Mouse (Mus musculus) adipocyte (in vitro differentiated cells): Measurements from ENCODE around the gene Hand2.

Source experiments
- DNase-seq: peaks from one replicate; pipeline ENCODE4 v3.0.0-alpha.2; 2016; ENCODE audit warnings: low spot score

Gene Hand2

DNA sequence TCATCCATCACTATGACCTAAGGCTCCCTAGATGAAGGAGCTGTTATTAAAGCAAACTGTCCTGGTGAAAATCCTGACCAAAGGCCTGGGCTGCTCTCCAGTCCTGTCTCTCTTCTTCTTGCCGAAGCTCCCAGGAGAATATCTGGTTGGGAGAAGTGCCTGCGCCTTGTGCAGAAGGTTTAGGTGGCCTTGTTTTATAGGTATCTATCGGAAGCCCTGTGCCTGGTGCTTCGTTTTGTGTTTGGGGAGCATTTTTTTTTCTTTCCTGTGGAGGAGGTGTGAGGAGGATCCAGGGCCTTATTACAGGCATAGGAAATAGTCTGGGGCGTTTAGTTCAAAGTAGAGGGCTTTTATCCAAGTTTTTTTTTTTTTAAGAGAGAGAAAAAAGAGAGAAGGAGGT lies 3.9 kb downstream of the Hand2 start:
- no peak for DNase-seq

DNA sequence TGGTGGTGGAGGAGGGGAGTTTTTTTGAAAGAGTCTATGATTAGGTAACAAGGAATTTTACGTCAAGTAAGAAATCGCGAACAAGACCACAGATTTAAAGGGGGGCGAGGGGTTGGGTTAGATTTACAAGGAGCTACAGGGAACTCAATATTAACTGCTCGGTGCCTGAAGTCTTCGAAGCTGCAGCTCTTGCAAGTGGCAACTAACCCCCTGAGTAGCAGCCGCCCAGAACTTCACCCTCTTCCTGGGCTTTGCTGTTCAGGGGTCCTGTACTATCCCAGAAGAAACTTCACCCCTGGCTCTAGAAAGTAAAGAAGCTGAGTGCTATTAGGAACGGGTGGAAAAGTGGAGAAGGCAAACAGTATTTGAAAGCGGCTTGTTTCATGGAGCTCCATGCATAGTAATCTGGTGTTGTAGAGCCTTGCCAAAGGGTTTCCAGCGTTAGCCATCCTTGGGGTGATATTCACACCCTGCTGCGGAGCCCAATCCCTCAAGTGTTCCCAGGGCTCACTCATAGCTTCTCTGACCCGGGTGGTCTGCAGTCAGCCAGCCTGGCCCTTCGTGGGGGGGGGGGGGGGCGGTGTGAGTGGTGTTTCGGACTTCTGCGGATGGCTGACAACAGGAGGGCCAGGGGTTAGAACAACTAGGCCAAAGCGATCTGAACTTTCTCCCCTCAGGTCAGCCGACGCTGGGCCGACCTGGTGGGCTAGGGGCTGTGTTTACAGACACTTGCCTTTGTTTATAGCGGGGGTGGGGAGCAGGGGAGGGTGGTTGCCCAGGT lies 4.5 kb downstream of the Hand2 start:
- DNase-seq: no peak

GRCm38 (mm10) chr8:57326091-57327065 lies 5.6 kb downstream of the Hand2 start:
- DNase-seq: no peak

- DNase-seq: no peak
Observed at GRCm38 (mm10) chr8:57327281-57328160, 6.7 kb downstream of the Hand2 start.

DNA sequence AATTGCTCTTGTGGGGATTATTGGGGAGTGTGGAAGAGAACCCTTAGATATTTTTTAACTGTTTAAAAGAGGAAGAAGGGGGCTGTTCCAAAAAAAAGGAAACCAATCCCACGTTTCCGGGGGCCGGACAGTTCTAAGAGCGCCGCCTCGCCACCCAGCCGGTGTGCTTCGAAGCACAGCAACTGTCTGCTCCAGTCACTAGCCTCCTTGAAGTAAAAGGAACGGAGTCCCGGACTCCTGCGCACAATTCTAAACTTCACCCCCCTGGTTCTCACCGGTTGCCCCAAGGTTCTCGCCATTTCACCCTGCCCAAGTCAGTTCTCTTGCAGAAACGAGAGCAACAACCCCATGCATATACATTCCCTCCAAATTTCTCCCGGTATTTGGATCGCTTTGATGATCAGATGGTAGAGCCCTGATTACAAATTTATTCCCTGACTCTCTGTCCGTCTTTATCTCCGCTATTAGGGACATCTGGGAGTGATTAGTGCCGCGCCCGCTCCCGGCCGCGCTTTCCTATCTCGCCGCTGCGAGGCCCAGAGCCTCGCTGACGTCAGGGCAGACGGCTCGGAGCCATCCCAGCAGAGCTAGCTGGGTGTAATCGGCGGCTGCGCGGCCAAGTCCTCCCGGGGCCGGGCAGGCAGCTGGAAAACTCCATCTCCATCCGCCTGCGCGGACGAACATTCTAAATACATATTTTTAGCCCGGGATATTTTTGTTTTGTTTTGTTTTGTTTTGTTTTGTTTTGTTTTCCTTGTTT lies 7.6 kb downstream of the Hand2 start:
- DNase-seq: no peak

- no peak for DNase-seq
Observed at GRCm38 (mm10) chr8:57328931-57329341, 8.2 kb downstream of the Hand2 start.

GRCm38 (mm10) chr8:57330106-57330505 lies 9.3 kb downstream of the Hand2 start:
- DNase-seq: no peak

DNA sequence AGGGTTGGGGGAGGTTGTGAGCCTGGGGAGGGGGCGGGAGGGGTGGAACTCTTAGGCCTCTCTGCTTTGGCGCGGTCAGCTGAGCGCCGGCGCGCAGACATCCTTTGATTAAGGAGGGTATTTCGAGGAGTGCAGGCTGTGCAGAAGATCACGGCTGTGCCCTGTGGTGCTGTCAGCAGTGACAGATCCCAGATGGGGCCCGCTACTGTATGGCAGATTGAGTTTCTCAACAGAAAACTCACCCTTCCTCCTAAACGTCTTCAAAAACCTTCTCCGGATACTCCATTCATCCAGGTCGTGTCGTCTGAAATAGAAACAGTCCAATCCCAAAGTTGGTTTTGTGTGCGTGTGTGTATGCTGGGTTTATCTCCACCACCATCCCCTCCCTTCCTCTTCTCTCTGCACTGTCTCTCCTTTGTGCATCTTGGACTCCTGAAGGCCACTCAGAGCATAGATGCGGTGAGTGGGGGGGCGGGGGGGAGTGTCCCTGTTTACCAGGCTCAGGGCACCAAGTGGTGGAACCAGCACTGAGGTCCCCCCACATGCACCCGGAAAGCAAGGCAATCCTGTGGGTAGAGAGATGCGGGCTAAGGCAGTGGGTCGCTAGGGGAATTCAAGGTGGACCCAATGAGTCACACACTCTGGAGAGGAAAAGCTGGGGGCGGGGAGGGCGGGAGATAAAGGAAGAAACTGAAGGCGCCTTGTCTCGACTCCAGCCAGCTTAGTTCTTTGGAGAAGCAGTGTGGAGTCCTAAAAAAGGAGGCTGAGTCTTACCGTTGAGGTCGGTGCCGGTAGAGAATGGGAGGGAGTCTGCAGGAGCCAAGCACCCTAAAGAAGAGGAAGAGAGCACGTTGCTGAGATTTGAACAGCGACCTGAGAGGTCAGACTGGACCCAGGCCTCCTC lies 11.2 kb downstream of the Hand2 start:
- no peak for DNase-seq

DNA sequence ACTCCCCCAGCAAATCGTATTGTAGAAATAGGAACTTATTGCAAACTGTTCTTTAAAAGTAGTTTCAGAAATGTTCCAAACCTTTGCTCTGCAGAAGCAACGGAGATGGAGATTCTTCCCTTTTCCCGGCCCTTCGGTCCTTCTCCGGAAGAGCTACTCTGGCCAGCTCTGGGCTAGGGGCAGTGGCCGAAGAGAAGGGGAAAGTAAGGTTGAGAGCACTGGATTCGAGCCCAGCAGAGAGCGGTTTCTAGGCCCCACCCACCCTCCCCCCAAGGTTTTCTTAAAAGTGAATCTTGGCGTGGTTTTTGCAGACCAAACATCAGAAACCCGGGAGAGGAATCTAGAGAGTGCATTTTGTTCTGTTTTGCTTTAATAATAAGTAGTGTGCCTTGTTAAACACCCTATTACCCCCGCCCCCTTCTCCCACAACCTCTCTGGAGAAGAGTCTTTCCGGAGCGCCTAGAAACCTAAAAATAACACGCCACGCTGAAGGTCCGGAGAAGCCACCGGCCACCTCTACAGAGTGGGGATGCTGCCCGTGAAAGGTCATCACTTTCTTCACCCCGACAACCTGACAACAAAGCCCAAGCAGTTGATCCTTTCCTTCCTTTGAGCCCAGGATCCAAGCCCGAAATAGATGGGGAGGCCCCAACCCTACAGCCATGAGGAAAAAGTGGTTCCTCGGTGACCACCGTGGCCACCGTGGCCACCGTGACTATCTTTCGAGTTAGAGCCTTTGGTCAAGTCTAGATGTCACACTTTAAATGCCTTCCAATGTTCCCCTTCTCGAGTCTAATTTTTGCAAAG lies 12.1 kb downstream of the Hand2 start:
- no peak for DNase-seq

- DNase-seq: no peak
Observed at GRCm38 (mm10) chr8:57333483-57333770, 12.6 kb downstream of the Hand2 start.

- DNase-seq: no peak
Observed at GRCm38 (mm10) chr8:57333795-57334551, 13.2 kb downstream of the Hand2 start.

GRCm38 (mm10) chr8:57334714-57335113 lies 13.9 kb downstream of the Hand2 start:
- DNase-seq: no peak

GRCm38 (mm10) chr8:57337271-57338030 lies 16.7 kb downstream of the Hand2 start:
- no peak for DNase-seq

DNA sequence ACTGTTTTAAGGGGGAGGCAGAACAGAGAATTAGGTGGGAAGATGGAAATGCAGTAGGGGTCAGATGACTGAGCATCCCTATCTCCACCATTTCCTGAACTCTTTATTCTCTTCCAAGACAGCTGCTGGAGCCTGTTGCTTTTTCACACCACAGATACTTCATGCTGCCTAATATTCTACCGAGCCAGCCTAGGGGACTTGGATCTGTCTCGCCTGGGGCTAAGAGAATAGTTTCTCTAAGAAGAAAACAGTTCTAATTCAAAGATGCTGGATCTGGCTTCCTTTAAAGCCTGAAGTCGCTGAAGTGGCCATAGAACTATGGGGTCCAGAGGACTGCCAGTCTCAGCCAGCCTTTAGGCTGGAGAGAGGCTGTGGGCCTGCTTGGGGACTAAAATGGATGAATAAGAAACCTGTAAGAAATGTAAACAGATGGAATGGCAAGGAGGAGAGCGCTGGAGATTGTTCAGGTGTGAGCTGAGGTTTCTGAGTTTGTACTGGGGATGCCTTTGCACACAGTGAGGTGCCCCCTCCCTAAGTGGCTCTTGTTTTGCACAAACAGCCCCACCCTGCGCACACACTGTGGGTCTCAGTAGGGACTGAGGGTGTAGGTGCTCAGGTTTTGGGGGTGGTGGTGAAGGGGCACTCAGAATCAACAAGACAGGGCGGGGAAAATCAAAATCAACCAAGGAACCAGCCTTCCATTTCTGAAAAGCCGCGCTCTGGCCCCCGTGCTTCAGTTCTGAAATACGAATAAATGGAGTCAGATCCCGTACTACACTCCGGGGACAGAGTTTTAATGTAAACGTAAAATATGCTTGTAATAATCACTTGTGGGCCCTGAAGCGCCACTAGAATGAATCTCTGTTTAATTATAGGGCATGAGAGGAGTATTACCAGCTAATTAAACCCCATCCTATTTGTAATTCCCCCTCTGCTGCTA lies 19.2 kb downstream of the Hand2 start:
- DNase-seq: no peak

DNA sequence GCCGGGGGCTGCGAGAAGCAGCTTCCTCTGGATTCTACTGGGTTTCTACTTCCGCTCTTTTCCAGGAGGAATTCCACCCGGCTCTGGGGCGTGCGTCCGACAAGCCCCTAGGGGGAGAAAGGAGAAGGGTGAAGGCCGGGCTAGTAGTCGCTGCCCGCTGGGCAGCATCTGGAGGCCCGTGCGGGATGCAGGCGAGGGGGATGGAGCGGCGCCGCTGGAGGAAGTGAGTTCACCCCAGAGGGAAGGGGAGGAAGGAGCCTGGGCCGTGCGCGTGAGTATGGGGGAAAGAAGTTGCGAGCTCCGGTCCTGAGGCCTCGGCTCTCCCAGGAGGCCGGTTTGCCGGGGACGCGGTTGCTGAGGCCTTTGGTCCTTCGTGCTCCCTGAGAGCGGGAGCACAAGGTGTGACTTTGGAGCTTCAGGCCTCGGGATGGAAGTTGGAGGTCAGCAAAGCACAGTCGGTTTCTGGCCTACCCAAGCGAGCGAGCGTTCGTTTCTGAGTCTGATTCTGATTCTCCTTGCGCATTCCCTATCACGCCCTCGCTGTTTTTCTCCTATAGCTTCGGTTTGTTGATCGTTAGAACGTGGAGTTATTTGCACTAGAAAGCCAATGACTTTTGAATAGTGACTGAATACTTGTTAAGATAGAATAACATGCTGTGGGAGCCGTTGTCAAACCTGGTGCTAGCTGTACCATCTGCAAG lies 20.2 kb downstream of the Hand2 start:
- DNase-seq: no peak

GRCm38 (mm10) chr8:57341541-57341840 lies 20.7 kb downstream of the Hand2 start:
- DNase-seq: no peak
